Mouse (Mus musculus) erythroblast, adult 5-6 weeks (primary cell): ENCODE results near the gene Eml4. TPM values are rescaled to one million over a fixed set of nuclear protein-coding genes. Genes with fewer than 3 reads are reported as not detected.

Source experiments
- ATAC-seq: replicated peaks from 2 replicates; pipeline ENCODE4 v1.8.0; 2016; ENCODE audit warnings: moderate number of reproducible peaks, mild to moderate bottlenecking, moderate TSS enrichment, inconsistent platforms; ENCODE audit not compliant: poor library complexity, low FRiP score, severe bottlenecking
- total RNA-seq, 2 experiments: library from RNA; stranded (forward) in 1 of 2; stranded (reverse) in 1 of 2; fragments of 150-400 nt in 1 of 2; fragments of 200-764, 138-1000 nt in 1 of 2; gene quantifications; 2 replicates each; pipeline versions ENCODE4 v1.2.3 to v1.2.4; 2015 to 2017; ENCODE audit warnings: low replicate concordance in 2 of 2

The Eml4 gene
- total RNA-seq, 2 experiments from 2014 or later = 8.1 to 10.4 TPM

DNA sequence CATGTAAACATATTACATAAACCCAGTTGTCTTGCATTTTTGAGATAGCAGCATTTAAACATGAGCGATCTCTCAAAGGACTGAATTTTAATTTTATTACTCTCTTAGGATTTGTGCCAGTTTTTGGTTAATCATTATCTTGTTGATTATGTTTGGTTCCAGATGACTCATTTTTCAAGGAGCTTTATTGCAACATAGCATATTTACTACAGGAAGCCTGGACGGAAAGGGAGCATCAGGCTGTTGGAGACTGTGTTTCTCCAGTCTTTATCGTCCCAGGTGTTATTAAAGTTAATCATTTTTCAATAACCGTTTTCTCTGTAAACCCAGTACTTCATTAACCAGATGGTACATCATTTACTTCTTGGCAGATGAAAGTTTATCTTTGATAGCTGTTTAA lies 26.1 kb downstream of the Eml4 start:
- no peak for ATAC-seq

DNA sequence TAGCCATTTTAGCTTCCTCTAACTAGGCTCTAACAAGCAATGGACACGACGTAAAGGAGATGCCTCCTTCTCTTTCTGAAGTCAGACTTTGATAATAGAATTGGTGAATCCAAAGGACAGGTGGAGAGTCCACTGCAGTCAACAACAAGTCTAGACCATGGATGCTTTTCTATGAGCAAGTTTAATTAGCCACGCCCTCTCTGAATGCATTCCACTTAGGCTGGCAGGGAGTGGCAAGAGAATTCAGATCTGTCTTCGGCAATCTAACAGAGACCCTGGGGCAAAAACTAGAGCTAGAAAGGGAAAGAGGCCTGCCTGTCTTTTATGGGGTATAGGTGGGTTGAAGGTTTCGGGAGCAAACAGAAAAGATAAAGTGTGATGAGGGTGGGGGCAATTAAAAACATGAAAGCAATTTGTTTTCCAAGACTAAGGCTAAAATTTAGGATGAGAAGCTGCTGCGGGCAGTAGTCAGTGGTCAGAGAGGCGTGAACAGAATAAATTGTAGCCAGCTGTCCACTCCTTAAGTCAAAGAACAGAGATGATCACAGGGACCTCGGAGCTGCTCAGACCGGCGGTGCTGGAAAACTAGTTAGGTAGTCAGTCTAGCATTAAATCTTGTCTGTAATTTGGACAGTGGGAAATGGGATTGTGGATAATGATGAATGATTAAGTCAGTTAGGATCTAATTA lies 27.2 kb downstream of the Eml4 start:
- no peak for ATAC-seq

DNA sequence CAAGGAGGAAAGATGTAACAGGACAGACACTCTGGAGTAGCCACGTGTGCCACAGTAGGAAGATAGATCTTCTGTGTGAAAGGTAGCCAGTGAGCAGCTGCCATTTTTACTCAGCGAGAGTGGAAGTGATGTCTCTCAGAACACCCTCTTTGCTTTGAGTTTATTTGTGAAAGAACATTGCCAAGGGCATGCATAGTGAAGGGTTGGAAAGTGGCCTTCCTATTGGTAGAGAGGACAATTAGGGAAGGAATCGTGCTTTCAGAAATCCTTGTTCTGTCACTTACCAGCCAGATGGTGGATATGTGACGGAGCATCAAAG lies 27.7 kb downstream of the Eml4 start:
- ATAC-seq = no peak

DNA sequence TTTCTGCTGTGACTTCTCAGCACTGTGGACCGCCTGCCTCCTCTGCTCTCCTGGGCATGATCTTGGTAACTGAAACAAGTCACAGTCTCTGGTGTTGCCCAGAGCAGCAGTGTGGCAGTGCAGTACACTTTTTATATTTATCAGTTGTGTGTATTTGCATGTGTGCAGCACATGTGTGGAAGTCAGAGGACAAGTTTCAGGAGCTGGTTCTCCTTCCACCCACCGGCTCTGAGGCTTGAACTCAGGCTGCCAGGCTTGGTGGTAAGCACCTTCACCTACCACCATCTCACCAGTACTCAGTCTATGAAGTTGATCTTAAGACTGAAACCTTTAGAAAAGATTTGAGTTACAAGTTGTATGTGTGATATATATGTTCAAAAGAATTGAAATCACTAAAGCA lies 28.6 kb downstream of the Eml4 start:
- ATAC-seq = no peak

DNA sequence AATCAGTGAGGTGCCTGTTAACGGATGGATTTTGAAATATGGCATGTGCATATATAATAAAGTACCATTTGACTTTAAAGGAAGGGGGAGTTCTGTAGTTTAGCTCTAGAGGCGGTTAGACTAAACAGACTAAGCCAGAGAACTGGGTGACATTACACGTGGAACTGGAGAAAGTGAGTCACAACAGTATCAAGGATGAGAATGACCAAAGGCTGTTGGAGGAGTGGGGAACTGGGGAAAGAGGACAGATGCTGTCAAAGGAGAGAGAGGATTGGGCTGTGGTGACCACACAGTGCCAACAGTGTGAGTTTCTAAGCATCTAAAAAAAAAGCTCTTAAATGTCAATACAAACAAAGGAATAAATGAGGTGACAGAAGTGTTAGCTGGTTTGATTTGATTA lies 29.1 kb downstream of the Eml4 start:
- no peak for ATAC-seq

DNA sequence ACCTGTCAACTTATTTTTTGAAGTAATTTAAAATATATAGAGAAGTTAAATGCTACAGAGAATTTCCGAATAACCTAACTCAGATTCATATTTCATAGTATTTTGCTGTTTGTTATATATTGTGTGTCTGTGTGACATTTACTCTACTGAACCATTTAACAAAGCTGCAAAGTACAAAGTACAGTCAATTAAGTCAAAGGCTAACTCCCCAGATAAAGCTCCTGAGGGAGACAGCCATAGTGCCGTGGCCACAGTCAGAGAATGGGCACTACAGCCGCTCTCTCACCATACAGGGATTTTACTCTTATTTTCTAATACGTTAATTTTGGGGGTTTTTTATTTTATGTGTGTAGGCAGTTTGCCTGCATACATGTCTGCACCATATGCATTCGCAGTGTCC lies 32.0 kb downstream of the Eml4 start:
- no peak for ATAC-seq

DNA sequence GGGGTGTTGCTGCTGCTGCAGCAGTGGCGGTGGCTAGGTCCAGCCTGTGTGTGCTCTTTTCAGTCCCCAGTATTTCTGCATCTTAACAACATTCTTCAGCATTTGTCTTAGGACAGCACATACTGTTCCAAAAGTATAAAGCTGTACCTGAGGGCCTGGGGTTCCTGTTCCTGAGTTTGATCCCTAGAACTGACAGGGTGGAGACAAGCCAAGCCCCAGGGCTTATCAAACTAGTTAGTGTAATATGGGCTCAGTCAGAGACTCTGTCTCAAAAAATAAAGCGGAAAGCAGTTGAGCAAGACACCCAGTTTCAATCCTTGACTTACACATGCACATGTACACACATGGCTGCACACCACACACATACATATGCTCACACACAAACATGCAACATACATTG lies 34.2 kb downstream of the Eml4 start:
- ATAC-seq = no peak

DNA sequence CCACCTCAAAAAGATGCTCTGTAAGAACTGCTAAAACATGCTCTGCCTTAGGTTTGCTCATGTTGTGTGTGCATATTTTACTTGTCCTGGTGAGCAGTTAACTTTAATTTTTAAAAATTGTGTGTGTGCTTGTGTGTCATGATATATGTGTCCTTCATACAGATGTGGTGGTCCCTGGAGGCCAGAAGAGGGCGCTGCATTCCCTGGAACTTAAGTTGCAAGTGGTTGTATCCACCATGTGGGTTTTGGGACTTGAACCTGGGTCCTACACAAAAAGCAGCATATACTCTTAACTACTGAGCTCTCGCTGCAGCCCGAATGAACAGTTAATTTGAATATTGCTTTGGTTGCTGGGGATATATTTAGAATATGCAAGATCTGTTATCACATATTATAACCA lies 36.4 kb downstream of the Eml4 start:
- ATAC-seq = no peak

DNA sequence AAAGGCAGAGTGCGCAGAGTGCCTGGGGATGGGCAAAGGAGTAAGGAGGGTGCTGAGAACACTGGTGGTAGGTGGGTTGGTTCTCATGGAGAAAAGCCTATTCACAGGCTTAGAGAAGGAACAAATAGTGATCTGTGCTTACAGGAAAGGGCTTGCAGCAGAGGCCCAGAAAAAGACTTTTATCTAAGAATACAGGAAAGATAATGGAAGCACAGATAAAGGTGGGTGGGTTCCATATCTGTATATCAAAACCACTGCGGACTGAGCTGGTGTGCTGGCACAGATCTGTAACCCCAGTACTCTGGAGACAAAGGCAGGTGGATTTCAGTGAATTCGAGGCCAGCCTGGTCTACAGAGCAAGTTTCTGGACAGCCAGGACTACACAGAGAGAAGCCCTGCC lies 43.3 kb downstream of the Eml4 start:
- no peak for ATAC-seq

DNA sequence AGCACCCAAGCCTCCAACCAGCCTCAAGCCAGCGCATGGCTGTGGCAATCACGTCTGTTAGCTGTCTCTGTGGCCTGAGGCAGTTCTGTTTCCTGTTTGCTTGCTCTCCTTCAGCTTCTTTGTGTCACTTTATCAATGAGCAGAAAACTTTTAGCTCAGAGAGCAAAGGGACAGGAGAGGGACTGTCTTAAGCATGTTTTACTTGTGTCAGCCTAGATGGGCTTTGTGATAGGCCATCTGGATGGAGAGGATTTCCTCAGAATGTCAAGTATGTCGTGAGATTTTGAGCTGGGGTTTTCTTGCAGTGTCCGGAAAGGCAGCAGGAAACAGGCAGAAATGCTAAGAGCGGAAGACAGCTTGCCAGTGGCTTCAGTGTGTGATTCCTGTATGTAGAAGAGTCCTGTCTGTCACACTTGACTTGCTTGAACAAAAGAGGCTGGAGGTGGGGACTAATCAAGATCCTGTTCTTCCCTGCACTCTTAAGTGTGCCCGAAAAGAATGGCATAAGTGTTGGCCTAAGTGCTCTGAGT lies 46.9 kb downstream of the Eml4 start:
- no peak for ATAC-seq

DNA sequence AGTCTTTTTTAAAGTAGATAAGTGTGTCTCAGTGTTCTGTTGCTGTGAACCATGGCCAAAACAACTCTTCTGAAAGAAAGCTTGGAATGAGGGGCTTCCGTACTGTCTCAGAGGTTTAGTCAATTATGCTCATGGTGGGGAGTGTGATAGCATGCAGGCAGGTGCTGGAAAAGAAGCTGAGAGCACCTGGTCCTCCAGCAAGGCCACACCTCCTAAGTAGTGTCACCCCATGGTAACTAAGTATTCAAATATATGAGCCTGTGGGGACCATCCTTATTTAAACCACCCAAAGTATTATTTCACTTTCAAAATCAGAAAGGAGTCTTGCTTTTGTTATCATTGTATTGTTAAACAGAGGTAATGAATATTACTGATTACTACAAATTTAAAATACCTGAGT lies 48.0 kb downstream of the Eml4 start:
- no peak for ATAC-seq

DNA sequence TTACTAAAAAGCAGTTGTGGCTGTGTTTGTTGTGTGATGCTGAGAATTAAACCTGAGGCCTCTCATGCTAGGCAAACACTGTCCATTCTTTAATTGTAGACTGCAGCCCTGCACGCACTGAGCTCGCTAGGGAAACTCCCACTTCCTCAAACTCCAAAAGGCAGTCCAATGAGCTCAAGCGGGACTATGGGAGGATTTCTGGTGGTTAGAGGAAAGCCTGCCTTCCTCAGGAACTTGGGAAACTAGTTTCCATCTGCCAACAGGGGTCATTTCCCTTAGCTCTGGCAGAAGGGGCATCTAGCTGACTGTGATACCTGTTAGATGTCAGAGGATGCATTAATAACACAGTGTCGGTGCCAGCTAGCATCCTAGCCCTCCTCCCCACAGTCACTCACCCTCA lies 79.9 kb downstream of the Eml4 start:
- no peak for ATAC-seq

DNA sequence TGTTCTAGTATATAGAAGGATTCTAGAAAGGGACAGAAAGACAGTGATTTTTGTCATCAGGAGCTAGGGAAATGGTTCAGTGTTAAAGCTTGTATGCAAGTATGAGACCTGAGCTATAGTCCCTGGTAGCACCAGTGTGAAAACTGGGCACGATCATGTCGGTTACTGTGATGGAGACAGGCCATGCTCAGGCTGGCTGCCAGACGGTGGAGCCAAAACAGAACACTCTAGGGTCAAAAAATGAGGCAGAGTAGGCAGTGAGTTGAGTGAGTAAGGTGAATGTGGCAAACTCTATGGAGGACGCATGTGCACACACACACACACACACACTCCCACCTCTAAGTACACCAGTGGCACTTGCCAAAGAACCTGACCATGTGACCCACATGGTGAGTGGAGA lies 92.7 kb downstream of the Eml4 start:
- no peak for ATAC-seq

DNA sequence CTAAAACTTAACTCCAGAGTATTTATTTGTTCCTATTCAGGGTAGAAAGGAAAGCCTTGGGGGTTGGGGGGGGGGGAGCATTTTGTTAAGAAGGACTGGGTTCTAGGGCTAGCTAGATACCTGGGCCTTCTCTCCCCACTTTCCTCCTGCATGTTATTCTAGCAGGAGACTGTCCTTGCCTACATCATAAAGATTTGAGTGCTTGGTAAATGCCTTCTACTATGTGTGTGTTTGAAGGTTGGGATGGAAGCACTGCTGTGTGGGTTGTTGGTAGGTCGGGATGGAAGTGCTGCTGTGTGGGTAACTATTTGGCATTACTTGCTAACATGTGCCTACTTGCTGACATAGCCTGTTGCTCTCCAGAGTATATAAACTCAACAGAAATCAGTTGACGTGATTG lies 98.9 kb downstream of the Eml4 start:
- no peak for ATAC-seq

DNA sequence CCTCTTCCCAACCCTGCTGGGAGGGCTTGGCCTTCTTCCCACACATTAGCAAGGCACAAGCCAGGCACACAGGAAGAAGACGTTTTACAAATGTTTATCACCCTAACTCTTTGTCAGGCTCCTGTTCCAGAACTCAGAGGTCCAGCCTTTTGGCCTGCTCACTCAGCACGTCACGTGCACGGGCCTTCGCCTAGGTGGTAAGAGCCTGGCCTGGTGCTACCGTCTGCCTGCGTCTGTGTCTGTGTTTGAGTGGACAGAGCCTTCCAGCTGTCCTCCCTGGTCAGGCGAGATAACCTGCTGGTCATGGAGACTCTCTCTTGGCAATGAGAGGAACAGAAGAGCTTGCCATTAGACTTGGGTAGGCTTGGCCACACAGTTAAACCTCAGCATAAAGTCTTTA lies 100.6 kb downstream of the Eml4 start:
- ATAC-seq = no peak

DNA sequence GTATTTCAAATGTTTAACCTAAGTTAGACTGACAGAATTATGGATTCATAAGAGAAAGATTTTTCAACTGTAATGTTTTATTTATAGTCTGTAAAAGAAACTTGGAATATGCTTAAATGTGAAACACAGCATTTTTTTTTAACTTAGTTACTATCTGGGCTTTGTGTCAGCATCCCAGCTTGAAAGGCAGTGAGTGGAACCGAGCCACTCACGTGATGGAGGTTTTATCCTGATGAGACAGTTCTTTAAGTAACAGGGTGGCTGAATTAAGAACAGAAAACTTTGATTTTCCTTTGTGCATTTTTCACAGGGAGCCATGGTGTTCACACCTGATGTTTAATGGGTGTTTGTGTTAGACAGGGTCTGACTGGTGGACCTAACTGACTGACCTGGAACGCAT lies 101.1 kb downstream of the Eml4 start:
- no peak; the same call in 1 of the 2 replicates for ATAC-seq

DNA sequence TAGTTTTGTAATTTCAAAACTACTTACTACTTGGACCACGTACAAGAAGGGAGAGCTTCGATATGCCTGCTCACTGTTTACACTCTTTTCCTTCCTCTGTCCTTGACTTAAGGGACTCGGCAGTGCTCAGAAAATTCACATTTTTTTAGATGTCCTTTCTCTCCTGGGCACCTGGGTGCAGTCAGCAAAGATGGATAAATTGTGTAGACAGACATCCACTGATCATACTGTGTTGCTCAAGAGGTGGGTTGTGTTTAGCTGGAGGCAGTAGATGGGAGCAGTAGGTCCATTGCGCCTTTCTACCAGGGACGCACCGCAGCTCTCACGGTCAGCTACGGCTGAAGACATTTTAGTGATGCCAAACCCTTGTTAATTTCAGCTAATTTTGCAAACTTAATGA lies 101.7 kb downstream of the Eml4 start:
- no peak for ATAC-seq

DNA sequence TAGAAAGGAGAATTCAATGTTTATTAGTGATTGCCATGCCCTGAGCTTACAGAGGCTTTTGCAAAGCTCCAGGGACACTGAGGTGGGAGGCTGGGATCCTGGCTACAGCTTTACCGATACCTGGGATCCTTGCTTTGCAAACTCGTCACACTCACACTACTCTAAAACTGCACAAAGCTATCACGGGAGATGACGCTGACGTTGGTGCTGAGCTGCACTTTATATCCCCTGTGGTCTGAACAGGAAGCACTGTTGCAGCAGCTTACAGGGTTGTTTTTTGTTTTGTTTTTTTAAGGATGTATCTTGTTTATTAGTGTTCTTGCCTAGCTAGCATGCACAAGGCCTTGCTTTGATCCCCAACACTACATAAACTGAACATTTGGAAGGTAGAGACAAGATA lies 102.9 kb downstream of the Eml4 start:
- no peak for ATAC-seq

DNA sequence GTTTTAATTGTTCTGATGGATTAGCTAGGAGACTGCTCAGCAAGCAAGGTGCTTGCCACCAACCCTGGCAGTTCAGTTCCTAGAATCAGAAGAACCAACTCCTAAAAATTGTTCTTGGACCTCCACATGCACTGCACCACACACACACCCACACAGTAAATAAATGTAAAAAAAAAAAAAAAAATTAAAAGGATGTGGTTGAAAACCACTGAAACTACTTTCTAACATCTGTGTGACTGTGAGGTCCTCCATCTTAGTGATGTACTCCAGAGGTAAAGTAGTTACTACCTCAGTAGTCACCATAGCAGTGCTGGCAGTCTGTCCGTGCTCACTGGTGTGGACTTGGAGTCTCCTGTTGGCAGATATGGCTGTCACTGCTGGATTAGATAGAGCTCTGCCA lies 106.5 kb downstream of the Eml4 start:
- ATAC-seq = no peak

DNA sequence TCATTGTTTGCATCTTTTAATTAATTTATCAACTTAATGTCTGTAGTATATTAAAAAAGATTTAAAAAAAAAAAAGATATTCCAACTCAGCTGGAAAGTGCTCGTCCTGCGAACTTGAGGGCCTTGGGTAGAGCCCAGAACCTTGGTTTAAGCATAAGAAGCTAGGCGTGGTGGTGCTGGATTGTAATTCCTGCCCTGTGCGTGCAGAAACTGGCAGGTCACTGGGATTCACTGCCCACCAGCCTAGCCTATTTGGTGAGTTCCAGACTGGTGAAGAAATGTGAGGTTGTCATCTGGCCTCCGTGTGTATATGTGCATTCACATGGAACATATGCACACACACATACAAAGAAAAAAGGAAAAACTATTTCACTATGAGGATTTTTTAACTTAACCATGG lies 115.2 kb downstream of the Eml4 start:
- no peak for ATAC-seq

DNA sequence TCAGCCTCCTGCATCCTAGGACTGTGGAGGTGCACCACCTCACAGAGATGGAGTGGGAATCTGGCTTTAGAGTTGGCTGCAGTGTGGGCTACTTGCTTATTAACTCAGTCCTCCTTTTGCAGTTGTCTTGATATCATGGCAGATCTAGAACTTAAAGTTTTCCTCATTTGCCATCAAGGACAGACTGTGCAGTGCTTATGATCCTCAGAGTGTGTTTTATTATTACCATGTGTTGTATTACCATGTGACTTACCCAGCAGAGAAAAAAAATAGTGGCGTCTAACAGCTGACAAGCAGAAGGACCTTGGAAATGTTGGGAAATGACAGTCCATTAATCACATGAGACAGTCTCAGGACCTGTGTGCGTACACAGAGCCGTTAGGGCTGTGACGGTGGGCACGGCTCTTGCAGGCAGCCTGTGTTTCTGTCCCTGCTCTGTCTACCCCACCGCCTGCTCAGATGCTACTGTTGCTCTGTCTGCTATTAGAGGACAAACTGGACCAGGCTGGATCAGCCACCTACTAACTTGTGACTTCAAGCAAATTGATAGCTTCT lies 116.0 kb downstream of the Eml4 start:
- no peak for ATAC-seq

DNA sequence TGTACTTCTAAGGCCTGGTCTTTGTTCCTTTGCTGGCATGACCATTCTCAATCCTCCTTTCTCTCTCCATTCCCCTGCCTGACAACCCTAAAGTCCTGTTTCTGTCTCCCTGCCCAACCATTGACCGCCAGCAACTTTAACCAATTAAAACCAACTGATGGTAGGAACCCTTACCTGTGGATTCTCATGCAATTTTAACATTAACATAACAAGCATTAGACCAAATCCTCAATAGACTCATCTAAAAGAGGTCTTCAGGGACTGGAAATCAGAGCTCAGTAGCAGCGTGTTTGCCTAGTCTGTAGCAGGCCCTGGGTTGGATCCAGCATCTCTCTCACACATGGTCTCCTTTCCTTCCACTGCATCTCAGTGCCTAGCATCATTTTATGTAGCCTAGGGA lies 118.9 kb downstream of the Eml4 start:
- ATAC-seq = no peak
